Comparison of ENCODE assay signal across 8 mouse cellular contexts in genomic region chr9:37146353-37146602, GRCm38 (mm10). TPM values are rescaled to one million over a fixed set of nuclear protein-coding genes. Genes with fewer than 3 reads are reported as not detected.
DNase-seq lines count a peak whose midpoint lies in the region; ATAC-seq and TF ChIP-seq lines count a peak whose summit lies in the region.

No protein-coding gene starts in this region.

- H3K4me2 ChIP-seq in heart, embryonic 11.5 days, result peak overlapping the region; percentile 94
- peak overlapping the region; percentile 95 for H3K4me2 ChIP-seq in forebrain, embryonic 15.5 days (replicated peaks)
- H3K4me2 ChIP-seq in liver, embryonic 14.5 days (ENCODE audit: low read depth), result peak overlapping the region; percentile 55
- H3K4me2 ChIP-seq in stomach, postnatal 0 days (replicated peaks; ENCODE audit: low read depth), result peak overlapping the region; percentile 95

- no peaks in the 10 kb centered on the region for H3K27me3 ChIP-seq in heart, embryonic 11.5 days (ENCODE audit: control insufficient read depth, insufficient read depth, low read length)
- H3K27me3 ChIP-seq in forebrain, embryonic 15.5 days, result no peaks in the 10 kb centered on the region
- H3K27me3 ChIP-seq in liver, embryonic 14.5 days (ENCODE audit: control insufficient read depth, insufficient read depth, low read length), result peaks cover 54% of the 10 kb centered on the region
- H3K27me3 ChIP-seq in stomach, postnatal 0 days (ENCODE audit: control insufficient read depth, insufficient read depth, low read length), result no peaks in the 10 kb centered on the region

- peak; percentile 35 for ATAC-seq in heart, embryonic 11.5 days (replicated peaks; ENCODE audit: insufficient number of reproducible peaks, low FRiP score, low TSS enrichment)
- ATAC-seq in forebrain, embryonic 15.5 days (replicated peaks), result peak; percentile 30
- peak; percentile 34; the same call in 1 of the 2 replicates for ATAC-seq in liver, embryonic 14.5 days (ENCODE audit: insufficient read depth)
- peak; percentile 43 for ATAC-seq in stomach, postnatal 0 days (ENCODE audit: low FRiP score, low TSS enrichment)

- no peaks in the 10 kb centered on the region for H3K9me3 ChIP-seq in heart, embryonic 11.5 days (replicated peaks; ENCODE audit: control insufficient read depth, low read length)
- no peaks in the 10 kb centered on the region for H3K9me3 ChIP-seq in ES-E14 (ENCODE audit: control insufficient read depth, insufficient read depth, low read depth, low read length)
- no peaks in the 10 kb centered on the region for H3K9me3 ChIP-seq in forebrain, embryonic 15.5 days
- H3K9me3 ChIP-seq in liver, embryonic 14.5 days (ENCODE audit: control insufficient read depth, low read length), result no peaks in the 10 kb centered on the region
- H3K9me3 ChIP-seq in stomach, postnatal 0 days (ENCODE audit: control insufficient read depth, low read length), result no peaks in the 10 kb centered on the region

- peak overlapping the region; percentile 97 for H3K27ac ChIP-seq in heart, embryonic 11.5 days (ENCODE audit: low read depth, low read length)
- no peak overlapping the region for H3K27ac ChIP-seq in ES-E14 (ENCODE audit: insufficient read depth, low read depth, low read length, poor library complexity, severe bottlenecking)
- peak overlapping the region; percentile 100 for H3K27ac ChIP-seq in forebrain, embryonic 15.5 days (replicated peaks)
- no peak overlapping the region for H3K27ac ChIP-seq in liver, embryonic 14.5 days
- H3K27ac ChIP-seq in stomach, postnatal 0 days (replicated peaks), result peak overlapping the region; percentile 96

- DNase-seq in heart, postnatal 4 days, result no peak
- no peak for DNase-seq in ES-E14 (ENCODE audit: low read depth, low spot score)
- no peak for DNase-seq in liver, embryonic 14.5 days (ENCODE audit: low read depth in 3 of 3, low spot score in 3 of 3)
- no peak for DNase-seq in stomach, postnatal 0 days (ENCODE audit: low spot score)
- no peak for DNase-seq in cerebellum, adult 9-11 months
- DNase-seq in left cerebral cortex, adult 9 months (ENCODE audit: low spot score in 2 of 2), result no peak

- H3K4me1 ChIP-seq in heart, embryonic 11.5 days (ENCODE audit: control insufficient read depth, insufficient read depth, low read length), result peaks cover 19% of the 10 kb centered on the region
- H3K4me1 ChIP-seq in ES-E14 (ENCODE audit: control insufficient read depth in 2 of 2, insufficient read depth in 2 of 2, low read length in 2 of 2, poor library complexity in 1 of 2), result no peaks in the 10 kb centered on the region
- H3K4me1 ChIP-seq in forebrain, embryonic 15.5 days, result peaks cover 41% of the 10 kb centered on the region
- H3K4me1 ChIP-seq in liver, embryonic 14.5 days (replicated peaks; ENCODE audit: control insufficient read depth in 2 of 2, insufficient read depth in 2 of 2, low read length in 1 of 2), result no peaks in the 10 kb centered on the region; a peak in 1 of 4 replicates
- no peaks in the 10 kb centered on the region for H3K4me1 ChIP-seq in stomach, postnatal 0 days (replicated peaks; ENCODE audit: control insufficient read depth, insufficient read depth)

- H3K9ac ChIP-seq in heart, embryonic 11.5 days (ENCODE audit: low read depth, low read length), result peak overlapping the region; percentile 93
- peak overlapping the region; percentile 69 for H3K9ac ChIP-seq in ES-E14 (ENCODE audit: insufficient read depth, low read depth, low read length, poor library complexity, severe bottlenecking)
- peak overlapping the region; percentile 95 for H3K9ac ChIP-seq in forebrain, embryonic 15.5 days (replicated peaks)
- H3K9ac ChIP-seq in liver, embryonic 14.5 days (replicated peaks), result no peak overlapping the region
- peak overlapping the region; percentile 82 for H3K9ac ChIP-seq in stomach, postnatal 0 days (ENCODE audit: low read length)

- H3K4me3 ChIP-seq in heart, embryonic 11.5 days (ENCODE audit: low read depth, low read length), result peak overlapping the region; percentile 81
- H3K4me3 ChIP-seq in ES-E14 (ENCODE audit: insufficient read depth in 1 of 2, low read depth in 1 of 2, low read length in 2 of 2, poor library complexity in 1 of 2, severe bottlenecking in 1 of 2), result peak overlapping the region; percentile 60 to 70
- H3K4me3 ChIP-seq in forebrain, embryonic 15.5 days, result peak overlapping the region; percentile 95
- peak overlapping the region; percentile 34 to 46 for H3K4me3 ChIP-seq in liver, embryonic 14.5 days (ENCODE audit: insufficient read depth in 1 of 2, low read depth in 2 of 2, low read length in 2 of 2)
- H3K4me3 ChIP-seq in stomach, postnatal 0 days (ENCODE audit: low read depth, low read length), result peak overlapping the region; percentile 70

- WGBS in heart, embryonic 11.5 days (ENCODE audit: insufficient replicate concordance), result 0% methylated on average over 12 of the region's 12 CpGs
- WGBS in forebrain, embryonic 15.5 days, result 2% methylated on average over 12 of the region's 12 CpGs
- WGBS in liver, embryonic 14.5 days (ENCODE audit: insufficient replicate concordance), result under 1% methylated on average over 12 of the region's 12 CpGs
- WGBS in stomach, postnatal 0 days, result 0% methylated on average over 11 of the region's 12 CpGs

- in situ Hi-C loops in ES-E14 (cut with MboI; ENCODE audit: low sequenced_read_pairs in 2 of 2, unreplicated experiment in 2 of 2), result loop anchor here in 1 of 2 experiments (25.0 kb wide), 1 partner anchor 184 kb away; no protein-coding TSS in a partner anchor

- no peak for TF ChIP-seq CTCF in liver, embryonic 14.5 days (IDR thresholded peaks at IDR 0.05; ENCODE audit: low read depth)
- TF ChIP-seq CTCF in stomach, postnatal 0 days (IDR thresholded peaks at IDR 0.05; ENCODE audit: low read depth), result no peak

- H3K36me3 ChIP-seq in heart, embryonic 11.5 days (ENCODE audit: control insufficient read depth, insufficient read depth, low read length), result no peaks in the 10 kb centered on the region
- no peaks in the 10 kb centered on the region for H3K36me3 ChIP-seq in ES-E14 (ENCODE audit: control insufficient read depth, insufficient read depth, low read length, poor library complexity, severe bottlenecking)
- no peaks in the 10 kb centered on the region for H3K36me3 ChIP-seq in forebrain, embryonic 15.5 days
- H3K36me3 ChIP-seq in liver, embryonic 14.5 days (replicated peaks; ENCODE audit: control insufficient read depth, insufficient read depth, low read depth), result no peaks in the 10 kb centered on the region
- no peaks in the 10 kb centered on the region for H3K36me3 ChIP-seq in stomach, postnatal 0 days (ENCODE audit: control insufficient read depth, insufficient read depth, low read length)

- TF ChIP-seq EP300 in liver, embryonic 14.5 days (IDR thresholded peaks at IDR 0.05; ENCODE audit: low read depth), result no peak
- no peak for TF ChIP-seq EP300 in stomach, postnatal 0 days (optimal IDR thresholded peaks at IDR 0.05)

TF ChIP-seq in ES-E14, 5 proteins besides CTCF, POLR2A, EP300 and RAD21:
- no peak for TF ChIP-seq HCFC1 (IDR thresholded peaks at IDR 0.05; ENCODE audit: borderline replicate concordance, insufficient read depth, low read length)
- no peak for TF ChIP-seq ZNF384 (IDR thresholded peaks at IDR 0.05; ENCODE audit: low read depth, low read length)
- TF ChIP-seq CHD2 (IDR thresholded peaks at IDR 0.05; ENCODE audit: low read depth, low read length), result no peak
- TF ChIP-seq ZC3H11A (IDR thresholded peaks at IDR 0.05; ENCODE audit: borderline replicate concordance, low read depth, low read length), result no peak
- TF ChIP-seq MAFK (IDR thresholded peaks at IDR 0.05; ENCODE audit: insufficient read depth, low read depth, low read length), result no peak

RNA-seq across cellular contexts. Expression of gene Pknox2, which starts 0.9 kb away (rescaled TPM):
- 5.2 and 6.3 TPM in 2 replicates for polyA plus RNA-seq in heart, embryonic 11.5 days (2014; fragmentation: Nextera tagmentation; extraction: Ambion mirVana)
- 1 to 10 TPM; 7.0 TPM for total RNA-seq in heart, postnatal 4 days (2021)
- total RNA-seq in ES-E14 (2012; rRNA removed), result 1.2 and 1.8 TPM in 2 replicates
- 20.2 and 21.3 TPM in 2 replicates for polyA plus RNA-seq in forebrain, embryonic 15.5 days (2015; fragmentation: Nextera tagmentation; extraction: Ambion mirVana)
- polyA plus RNA-seq in liver, embryonic 14.5 days (2012; rRNA removed), result 0.16 and 0.18 TPM in 2 replicates
- 0.08 TPM in 1 of 2 replicates, not detected in the other for polyA plus RNA-seq in liver, embryonic 14.5 days (2014; fragmentation: Nextera tagmentation; extraction: Ambion mirVana)
- polyA plus RNA-seq in stomach, postnatal 0 days (2015; fragmentation: Nextera tagmentation; extraction: Ambion mirVana), result 2.4 and 3.3 TPM in 2 replicates

Comparison
In these comparisons a context has a peak if more than half of its experiments do, and no peak if none do; other contexts are left out.
1. H3K27ac ChIP-seq: peak in heart, embryonic 11.5 days (single experiment), forebrain, embryonic 15.5 days (single experiment) and stomach, postnatal 0 days (single experiment); none in ES-E14 (single experiment) and liver, embryonic 14.5 days (single experiment).
2. H3K4me3 ChIP-seq: peak in every context shown above with its lines; median percentile 95 in forebrain, embryonic 15.5 days; 81 in heart, embryonic 11.5 days; 70 in stomach, postnatal 0 days; 65 in ES-E14; 40 in liver, embryonic 14.5 days.
3. Peak in every context shown above with its lines, with median percentiles within 50 percentile points of each other: ATAC-seq and H3K4me2 ChIP-seq.